Mouse (Mus musculus): ENCODE data around the gene Slc35g3. TPM values are rescaled to one million over a fixed set of nuclear protein-coding genes. Genes with fewer than 3 reads are reported as not detected.

The Slc35g3 gene
- polyA plus RNA-seq (2015; fragmentation: Nextera tagmentation; extraction: Ambion mirVana): 0.19 TPM in 1 of 2 replicates, not detected in the other

- 0 out of 2 replicates have a peak within 1 kb of the TSS, but pooled peaks have one; percentile 7 for H3K9ac ChIP-seq (replicated peaks)
- peaks cover 41% of the 10 kb centered on the region for H3K4me1 ChIP-seq
- H3K4me2 ChIP-seq: no peak within 1 kb of the TSS
- peak within 1 kb of the TSS; percentile 99 for H3K27ac ChIP-seq (replicated peaks)
- no peak for ATAC-seq (ENCODE audit: low FRiP score)
- H3K27me3 ChIP-seq (replicated peaks): no peaks in the 10 kb centered on the region
- WGBS: 65% methylated on average over 1 of the region's 1 CpGs
- H3K36me3 ChIP-seq: no peaks in the 10 kb centered on the region
- no peak within 1 kb of the TSS for H3K4me3 ChIP-seq (replicated peaks)
- no peaks in the 10 kb centered on the region for H3K9me3 ChIP-seq (replicated peaks)
These were observed at the start of gene Slc35g3 for GRCm38 (mm10) chr11:69761868-69762267. TSS of gene Slc35g3 (minus strand) at chr11:69761968.

GRCm38 (mm10) chr11:69810280-69810679 lies 48.5 kb upstream of the Slc35g3 start:
- H3K27ac ChIP-seq (replicated peaks): no peak overlapping the region
- peaks cover 16% of the 10 kb centered on the region for H3K27me3 ChIP-seq (replicated peaks)
- no peak overlapping the region for H3K4me3 ChIP-seq (replicated peaks)
- H3K4me1 ChIP-seq: peaks cover 4% of the 10 kb centered on the region; the same call in 1 of the 2 replicates
- no peak overlapping the region for H3K9ac ChIP-seq (replicated peaks)
- H3K36me3 ChIP-seq: no peaks in the 10 kb centered on the region
- H3K4me2 ChIP-seq: no peak overlapping the region
- no peaks in the 10 kb centered on the region for H3K9me3 ChIP-seq (replicated peaks)
- no peak for ATAC-seq (ENCODE audit: low FRiP score)

- no peak for ATAC-seq (ENCODE audit: low FRiP score)
- Histone ChIP-seq H3K27me3 (replicated peaks) (peaks cover 21% of the 10 kb centered on the region), H3K4me3 (replicated peaks) (no peak overlapping the region), H3K9ac (replicated peaks) (no peak overlapping the region), H3K4me2 (no peak overlapping the region), H3K27ac (replicated peaks) (no peak overlapping the region), H3K36me3 (no peaks in the 10 kb centered on the region), H3K4me1 (peaks cover 30% of the 10 kb centered on the region), H3K9me3 (replicated peaks) (no peaks in the 10 kb centered on the region)
- WGBS: 87% methylated on average over 2 of the region's 2 CpGs
These were observed 45.9 kb upstream of the Slc35g3 start for GRCm38 (mm10) chr11:69807641-69808040.

- H3K4me2 ChIP-seq: no peak overlapping the region
- H3K9me3 ChIP-seq (replicated peaks): no peaks in the 10 kb centered on the region
- no peak overlapping the region for H3K9ac ChIP-seq (replicated peaks)
- no peaks in the 10 kb centered on the region for H3K36me3 ChIP-seq
- WGBS: 78% methylated on average over 4 of the region's 4 CpGs
- H3K4me3 ChIP-seq (replicated peaks): no peak overlapping the region
- H3K27ac ChIP-seq (replicated peaks): no peak overlapping the region
- H3K4me1 ChIP-seq: peaks cover 43% of the 10 kb centered on the region
- H3K27me3 ChIP-seq (replicated peaks): peaks cover 21% of the 10 kb centered on the region
- ATAC-seq (ENCODE audit: low FRiP score): no peak
These were observed 44.6 kb upstream of the Slc35g3 start for GRCm38 (mm10) chr11:69806378-69806777.

GRCm38 (mm10) chr11:69804972-69805909 lies 43.5 kb upstream of the Slc35g3 start, which contains the start of gene Tmem102:
TSS of gene Tmem102 (minus strand) at chr11:69805624.
- Histone ChIP-seq H3K4me3 (replicated peaks) (peak within 1 kb of the TSS; percentile 11; the same call in 1 of the 2 replicates), H3K27me3 (replicated peaks) (peaks cover 21% of the 10 kb centered on the region), H3K36me3 (no peaks in the 10 kb centered on the region), H3K9me3 (replicated peaks) (no peaks in the 10 kb centered on the region), H3K4me1 (peaks cover 52% of the 10 kb centered on the region), H3K27ac (replicated peaks) (no peak within 1 kb of the TSS), H3K4me2 (peak within 1 kb of the TSS; percentile 87), H3K9ac (replicated peaks) (no peak within 1 kb of the TSS)
- ATAC-seq (ENCODE audit: low FRiP score): no peak
- 5% methylated on average over 29 of the region's 29 CpGs for WGBS

GRCm38 (mm10) chr11:69804652-69804940 lies 42.8 kb upstream of the Slc35g3 start:
- Histone ChIP-seq H3K27me3 (replicated peaks) (peaks cover 21% of the 10 kb centered on the region), H3K36me3 (no peaks in the 10 kb centered on the region), H3K4me1 (peaks cover 59% of the 10 kb centered on the region), H3K4me3 (replicated peaks) (peak overlapping the region; percentile 11; the same call in 1 of the 2 replicates), H3K9me3 (replicated peaks) (no peaks in the 10 kb centered on the region), H3K4me2 (peak overlapping the region; percentile 87), H3K9ac (replicated peaks) (no peak overlapping the region), H3K27ac (replicated peaks) (no peak overlapping the region)
- no peak for ATAC-seq (ENCODE audit: low FRiP score)
- WGBS: 6% methylated on average over 12 of the region's 12 CpGs

GRCm38 (mm10) chr11:69803786-69804651 lies 42.3 kb upstream of the Slc35g3 start:
- H3K27ac ChIP-seq (replicated peaks): peak overlapping the region; percentile 94
- H3K4me3 ChIP-seq (replicated peaks): peak overlapping the region; percentile 63
- H3K36me3 ChIP-seq: no peaks in the 10 kb centered on the region
- no peaks in the 10 kb centered on the region for H3K9me3 ChIP-seq (replicated peaks)
- H3K4me2 ChIP-seq: peak overlapping the region; percentile 87
- peaks cover 64% of the 10 kb centered on the region for H3K4me1 ChIP-seq
- ATAC-seq (ENCODE audit: low FRiP score): peak; percentile 14; the same call in 1 of the 2 replicates
- peaks cover 21% of the 10 kb centered on the region for H3K27me3 ChIP-seq (replicated peaks)
- peak overlapping the region; percentile 57 for H3K9ac ChIP-seq (replicated peaks)
- 1% methylated on average over 60 of the region's 60 CpGs for WGBS

GRCm38 (mm10) chr11:69803328-69803727 lies 41.6 kb upstream of the Slc35g3 start:
- Histone ChIP-seq H3K27ac (replicated peaks) (peak overlapping the region; percentile 94), H3K4me3 (replicated peaks) (peak overlapping the region; percentile 63), H3K9me3 (replicated peaks) (no peaks in the 10 kb centered on the region), H3K4me1 (peaks cover 67% of the 10 kb centered on the region), H3K9ac (replicated peaks) (peak overlapping the region; percentile 57), H3K4me2 (peak overlapping the region; percentile 87), H3K27me3 (replicated peaks) (peaks cover 21% of the 10 kb centered on the region), H3K36me3 (no peaks in the 10 kb centered on the region)
- ATAC-seq (ENCODE audit: low FRiP score): no peak
- WGBS: 2% methylated on average over 12 of the region's 12 CpGs

- peak overlapping the region; percentile 87 for H3K4me2 ChIP-seq
- H3K9ac ChIP-seq (replicated peaks): peak overlapping the region; percentile 57
- H3K27me3 ChIP-seq (replicated peaks): peaks cover 25% of the 10 kb centered on the region
- H3K27ac ChIP-seq (replicated peaks): peak overlapping the region; percentile 94
- WGBS: under 1% methylated on average over 33 of the region's 33 CpGs
- no peaks in the 10 kb centered on the region for H3K36me3 ChIP-seq
- peak; percentile 32 for ATAC-seq (ENCODE audit: low FRiP score)
- H3K9me3 ChIP-seq (replicated peaks): no peaks in the 10 kb centered on the region
- H3K4me1 ChIP-seq: peaks cover 67% of the 10 kb centered on the region
- peak overlapping the region; percentile 63 for H3K4me3 ChIP-seq (replicated peaks)
These were observed 40.9 kb upstream of the Slc35g3 start for GRCm38 (mm10) chr11:69802648-69803105.

- H3K9ac ChIP-seq (replicated peaks): peak within 1 kb of the TSS; percentile 57
- no peaks in the 10 kb centered on the region for H3K9me3 ChIP-seq (replicated peaks)
- no peak for ATAC-seq (ENCODE audit: low FRiP score)
- peak within 1 kb of the TSS; percentile 87 for H3K4me2 ChIP-seq
- peaks cover 31% of the 10 kb centered on the region for H3K27me3 ChIP-seq (replicated peaks)
- no peaks in the 10 kb centered on the region for H3K36me3 ChIP-seq
- WGBS: under 1% methylated on average over 33 of the region's 33 CpGs
- H3K27ac ChIP-seq (replicated peaks): peak within 1 kb of the TSS; percentile 94
- peaks cover 67% of the 10 kb centered on the region for H3K4me1 ChIP-seq
- peak within 1 kb of the TSS; percentile 63 for H3K4me3 ChIP-seq (replicated peaks)
These were observed 39.7 kb upstream of the Slc35g3 start, which contains the start of gene Fgf11 for GRCm38 (mm10) chr11:69801379-69801977. TSS of gene Fgf11 (minus strand) at chr11:69801857.

All from neural tube, embryonic 15.5 days (tissue).